Mouse (Mus musculus) CH12.LX (cell line): ENCODE measurements around the gene Rtn3. TPM values are rescaled to one million over a fixed set of nuclear protein-coding genes. Genes with fewer than 3 reads are reported as not detected.
A peak's percentile ranks its signal among the peaks of the same experiment; 100 is the strongest.

Experiments used
- DNase-seq: peaks from one replicate; pipeline ENCODE4 v3.0.0-alpha.2; 2013; ENCODE audit errors: extremely low read depth
- H3K27ac ChIP-seq: 2 replicates; pipeline ENCODE4 v1.5.1; 2012; ENCODE audit warnings: low read depth, mild to moderate bottlenecking, control low read depth, moderate library complexity; ENCODE audit not compliant: insufficient read depth
- H3K27me3 ChIP-seq: replicated peaks from 2 replicates; pipeline ENCODE3; 2012; ENCODE audit warnings: inconsistent platforms
- H3K36me3 ChIP-seq, 2 experiments: replicated peaks in 1 of 2; 2 replicates each; pipeline versions ENCODE3 to v1.6.1; 2012; ENCODE audit warnings: inconsistent platforms in 1 of 2, low read length in 1 of 2, mild to moderate bottlenecking in 1 of 2, mixed read lengths in 1 of 2, moderate library complexity in 1 of 2; ENCODE audit not compliant: control insufficient read depth in 1 of 2, insufficient read depth in 1 of 2
- H3K4me1 ChIP-seq, 2 experiments: 2 replicates each; pipeline ENCODE4 v1.6.1; 2012; ENCODE audit warnings: inconsistent platforms in 1 of 2, moderate library complexity in 1 of 2; ENCODE audit not compliant: insufficient read depth in 2 of 2, control insufficient read depth in 1 of 2
- H3K4me2 ChIP-seq: 2 replicates; pipeline ENCODE4 v1.6.1; 2012; ENCODE audit warnings: low read depth, mild to moderate bottlenecking, control low read depth; ENCODE audit not compliant: poor library complexity, insufficient read depth, severe bottlenecking
- H3K4me3 ChIP-seq, 3 experiments: fragments of 150-350 bp in 1 of 3; sonication (generic) in 1 of 3; replicated peaks in 1 of 3; 2 replicates each; pipeline versions ENCODE3 to v1.5.1; 2011 to 2012; ENCODE audit warnings: low read depth in 2 of 3, low read length in 2 of 3, mild to moderate bottlenecking in 2 of 3, moderate library complexity in 2 of 3, control low read depth in 1 of 3, improper control_type of control experiment in 1 of 3, inconsistent platforms in 1 of 3, mixed read lengths in 1 of 3; ENCODE audit not compliant: poor library complexity in 1 of 3
- H3K79me2 ChIP-seq: replicated peaks from 2 replicates; pipeline ENCODE4 v1.6.1; 2012; ENCODE audit warnings: mild to moderate bottlenecking, moderate library complexity; ENCODE audit not compliant: control insufficient read depth, poor library complexity, insufficient read depth, severe bottlenecking; ENCODE audit errors: extremely low read depth
- H3K9ac ChIP-seq: 2 replicates; pipeline ENCODE4 v1.6.1; 2012; ENCODE audit warnings: low read depth, mild to moderate bottlenecking, control low read depth, moderate library complexity; ENCODE audit not compliant: insufficient read depth
- H3K9me3 ChIP-seq: replicated peaks from 2 replicates; pipeline ENCODE3; 2012; ENCODE audit warnings: low read length, inconsistent platforms, mixed read lengths
- BHLHE40 ChIP-seq: IDR thresholded peaks from 2 replicates; pipeline ENCODE4 v1.6.1; 2011; ENCODE audit warnings: mild to moderate bottlenecking, low read depth, low read length, improper control_type of control experiment
- CHD1 ChIP-seq: IDR thresholded peaks from 2 replicates; pipeline ENCODE4 v1.6.1; 2012; ENCODE audit warnings: low read depth, low read length, improper control_type of control experiment, inconsistent platforms
- CHD2 ChIP-seq: IDR thresholded peaks from 2 replicates; pipeline ENCODE4 v1.6.1; 2011; ENCODE audit warnings: low read length, improper control_type of control experiment
- ELF1 ChIP-seq: IDR thresholded peaks from 2 replicates; pipeline ENCODE4 v1.6.1; 2014; ENCODE audit warnings: low read depth, mild to moderate bottlenecking, inconsistent platforms, low read length, improper control_type of control experiment
- EP300 ChIP-seq: IDR thresholded peaks from 2 replicates; pipeline ENCODE4 v1.6.1; 2011; ENCODE audit warnings: low read length, improper control_type of control experiment
- IRF4 ChIP-seq: IDR thresholded peaks from 2 replicates; pipeline ENCODE4 v1.6.1; 2014; ENCODE audit warnings: low read depth, mild to moderate bottlenecking, inconsistent platforms, low read length, improper control_type of control experiment
- JUN ChIP-seq: IDR thresholded peaks from 2 replicates; pipeline ENCODE4 v1.6.1; 2011; ENCODE audit warnings: low read depth, mild to moderate bottlenecking, low read length, improper control_type of control experiment, moderate library complexity; ENCODE audit not compliant: insufficient read depth
- KAT2A ChIP-seq: IDR thresholded peaks from 2 replicates; pipeline ENCODE4 v1.6.1; 2012; ENCODE audit warnings: low read length, improper control_type of control experiment, inconsistent platforms; ENCODE audit not compliant: insufficient replicate concordance
- MAX ChIP-seq: IDR thresholded peaks from 2 replicates; pipeline ENCODE4 v1.6.1; 2011; ENCODE audit warnings: low read length, improper control_type of control experiment
- MAZ ChIP-seq: IDR thresholded peaks from 2 replicates; pipeline ENCODE4 v1.6.1; 2012; ENCODE audit warnings: low read depth, mild to moderate bottlenecking, inconsistent platforms, low read length, improper control_type of control experiment, moderate library complexity
- MEF2A ChIP-seq: IDR thresholded peaks from 2 replicates; pipeline ENCODE4 v1.6.1; 2014; ENCODE audit warnings: low read depth, mild to moderate bottlenecking, inconsistent platforms, low read length, improper control_type of control experiment, borderline replicate concordance
- MXI1 ChIP-seq: IDR thresholded peaks from 2 replicates; pipeline ENCODE4 v1.6.1; 2011; ENCODE audit warnings: mild to moderate bottlenecking, low read depth, low read length, improper control_type of control experiment
- NELFE ChIP-seq: IDR thresholded peaks from 2 replicates; pipeline ENCODE4 v1.6.1; 2011; ENCODE audit warnings: low read depth, low read length, improper control_type of control experiment
- NRF1 ChIP-seq: IDR thresholded peaks from 2 replicates; pipeline ENCODE4 v1.6.1; 2014; ENCODE audit warnings: low read depth, mild to moderate bottlenecking, inconsistent platforms, low read length, improper control_type of control experiment, moderate library complexity
- POLR2A ChIP-seq: IDR thresholded peaks from 2 replicates; pipeline ENCODE4 v1.6.1; 2011; ENCODE audit warnings: low read depth, mild to moderate bottlenecking, improper control_type of control experiment, low read length
- POLR2AphosphoS2 ChIP-seq: IDR thresholded peaks from 2 replicates; pipeline ENCODE4 v1.6.1; 2011; ENCODE audit warnings: low read depth, low read length, improper control_type of control experiment
- RAD21 ChIP-seq: IDR thresholded peaks from 2 replicates; pipeline ENCODE4 v1.6.1; 2011; ENCODE audit warnings: low read depth, mild to moderate bottlenecking, low read length, improper control_type of control experiment, moderate library complexity
- RCOR1 ChIP-seq: conservative IDR thresholded peaks from 2 replicates; pipeline ENCODE4 v1.6.1; 2012; ENCODE audit warnings: low read depth, mild to moderate bottlenecking, inconsistent platforms, low read length, improper control_type of control experiment
- SIN3A ChIP-seq: IDR thresholded peaks from 2 replicates; pipeline ENCODE4 v1.6.1; 2012; ENCODE audit warnings: low read length, improper control_type of control experiment, inconsistent platforms
- SMC3 ChIP-seq: IDR thresholded peaks from 2 replicates; pipeline ENCODE4 v1.6.1; 2011; ENCODE audit warnings: low read depth, low read length, improper control_type of control experiment
- TBP ChIP-seq: conservative IDR thresholded peaks from 2 replicates; pipeline ENCODE4 v1.6.1; 2011; ENCODE audit warnings: low read depth, low read length, improper control_type of control experiment
- TCF12 ChIP-seq: IDR thresholded peaks from 2 replicates; pipeline ENCODE4 v1.6.1; 2014; ENCODE audit warnings: low read depth, mild to moderate bottlenecking, inconsistent platforms, low read length, improper control_type of control experiment
- UBTF ChIP-seq: IDR thresholded peaks from 2 replicates; pipeline ENCODE4 v1.6.1; 2012; ENCODE audit warnings: low read depth, mild to moderate bottlenecking, inconsistent platforms, low read length, improper control_type of control experiment, moderate library complexity
- USF2 ChIP-seq: conservative IDR thresholded peaks from 2 replicates; pipeline ENCODE4 v1.6.1; 2011; ENCODE audit warnings: low read depth, low read length, improper control_type of control experiment
- ZC3H11A ChIP-seq: IDR thresholded peaks from 2 replicates; pipeline ENCODE4 v1.6.1; 2012; ENCODE audit warnings: low read depth, mild to moderate bottlenecking, inconsistent platforms, low read length, improper control_type of control experiment
- ZMIZ1 ChIP-seq: IDR thresholded peaks from 2 replicates; pipeline ENCODE4 v1.6.1; 2012; ENCODE audit warnings: low read depth, mild to moderate bottlenecking, inconsistent platforms, low read length, improper control_type of control experiment
- dilution Hi-C: fragments of 300-500 bp; cut with MboI; formaldehyde crosslinking; loops from 2 replicates; pipeline ENCODE4 v1.14.3; 2020; ENCODE audit warnings: low sequenced_read_pairs; ENCODE audit not compliant: extremely low pct_unique_long_range_greater_than_20kb, extremely low pct_ligation_motif_present
- in situ Hi-C: fragments of 300-500 bp; cut with MboI; formaldehyde crosslinking; loops from 3 replicates; pipeline ENCODE4 v1.14.3; 2019; ENCODE audit warnings: low sequenced_read_pairs, low pct_ligation_motif_present, low pct_unique_long_range_greater_than_20kb, mixed read lengths
- polyA plus RNA-seq: library from polyadenylated mRNA; unstranded; fragments of >175 nt; gene quantifications from 2 replicates; pipeline ENCODE4 v1.2.1, GENCODE M21; 2012; ENCODE audit warnings: low read depth; ENCODE audit not compliant: insufficient read length
- total RNA-seq, 2 experiments: library from RNA; depleted of rRNA; stranded (reverse); fragments of 300-350 nt in 1 of 2; fragments of >200 nt in 1 of 2; gene quantifications; 2 replicates each; pipeline ENCODE4 v1.2.3; 2012 to 2014

The Rtn3 gene
- 29.0 and 32.7 TPM in 2 replicates for total RNA-seq (2012; rRNA removed)
- total RNA-seq (2014; rRNA removed), result 33.0 and 39.1 TPM in 2 replicates
- polyA plus RNA-seq, result 97.5 and 102 TPM in 2 replicates

DNA sequence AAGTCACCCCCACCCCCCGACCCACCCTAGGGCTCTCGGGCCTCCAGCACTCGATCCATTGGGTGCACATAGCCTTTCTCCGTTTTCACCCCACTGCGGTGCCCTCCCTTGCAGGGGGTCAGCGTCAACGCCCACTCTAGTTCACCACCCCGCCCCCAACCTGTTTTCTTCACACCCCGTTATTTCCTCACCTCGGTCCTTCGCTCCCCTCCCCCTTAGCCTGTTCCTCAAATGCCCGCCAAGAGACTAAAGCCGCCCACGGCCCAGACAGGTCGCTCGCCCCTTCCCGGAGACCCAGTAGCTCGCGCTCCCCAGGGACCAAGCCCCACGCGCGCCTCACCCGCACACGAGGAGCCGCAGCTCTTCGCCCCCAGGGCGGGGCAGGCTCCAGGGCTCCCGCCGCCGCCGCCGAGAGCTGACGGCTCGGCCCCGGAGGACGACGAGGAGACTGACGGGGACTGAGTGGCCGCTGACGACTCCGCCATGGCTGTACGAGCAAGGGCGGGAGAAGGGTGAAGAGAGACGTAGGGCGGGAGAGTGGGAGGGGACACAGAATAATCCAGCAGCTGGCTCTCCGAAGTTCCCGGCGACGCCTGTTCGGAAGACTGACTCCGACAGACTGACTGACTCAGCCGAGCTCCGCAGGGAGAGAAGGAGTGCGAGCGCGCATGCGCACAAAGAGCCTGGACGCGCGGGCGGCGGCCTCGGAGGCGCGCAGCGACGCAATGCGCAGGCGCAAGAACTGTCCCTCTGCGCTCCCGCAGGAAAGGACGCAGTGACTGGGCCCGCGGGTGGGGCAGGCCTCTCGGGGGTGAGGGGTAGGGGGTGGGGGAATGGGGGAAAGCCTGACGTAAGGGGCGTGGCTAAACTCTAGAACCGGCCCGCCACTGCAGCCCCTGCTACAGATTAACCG is at the start of gene Rtn3:
Gene Rtn3 (minus strand): TSS at position 683 of the 913 bp plus-strand sequence.
- Histone ChIP-seq H3K4me1 (peaks cover 2 to 48% of the 10 kb centered on the region in 2 experiments), H3K4me2 (peak within 1 kb of the TSS; percentile 98), H3K79me2 (peaks cover 38% of the 10 kb centered on the region), H3K27me3 (no peaks in the 10 kb centered on the region), H3K4me3 (peak within 1 kb of the TSS; percentile 73 to 97 (median 88)), H3K9me3 (no peaks in the 10 kb centered on the region)
- dilution Hi-C loops, result no loop called here
- peak; percentile 96 for DNase-seq
- TF ChIP-seq POLR2AphosphoS2 (peak; percentile 72; the same call in 1 of the 2 replicates), RCOR1 (no peak), USF2 (no peak), MAZ (peak; percentile 47), ZMIZ1 (peak; percentile 75), SIN3A (peak; percentile 69), MAX (no peak; the same call in 1 of the 2 replicates), POLR2A (peak; percentile 99), KAT2A (0 out of 2 replicates have a peak, but pooled peaks have one; percentile 35), CHD2 (peak; percentile 84), RAD21 (no peak), IRF4 (no peak), EP300 (no peak), NRF1 (peak; percentile 90), ZC3H11A (no peak), UBTF (peak; percentile 73; the same call in 1 of the 2 replicates), JUN (no peak), CHD1 (peak; percentile 63; the same call in 1 of the 2 replicates), TBP (peak; percentile 45; the same call in 1 of the 2 replicates), ELF1 (peak; percentile 34; the same call in 1 of the 2 replicates), NELFE (peak; percentile 96), TCF12 (peak; percentile 92), BHLHE40 (0 out of 2 replicates have a peak, but pooled peaks have one; percentile 29), MXI1 (peak; percentile 43; the same call in 1 of the 2 replicates), SMC3 (no peak), MEF2A (no peak)
- TF ChIP-seq, all 38 proteins: peak for 16
- peak within 1 kb of the TSS; percentile 83 for H3K27ac ChIP-seq
- peak within 1 kb of the TSS; percentile 97 for H3K9ac ChIP-seq
- in situ Hi-C loops, result no loop called here
- H3K36me3 ChIP-seq, result peaks cover 0 to 13% of the 10 kb centered on the region in 2 experiments
